Mouse (Mus musculus) layer of hippocampus, adult 6 months (tissue): ENCODE data around the gene Gal3st2c. TPM values are rescaled to one million over a fixed set of nuclear protein-coding genes. Genes with fewer than 3 reads are reported as not detected.

Experiments used
- long read RNA-seq, 2 experiments: library from polyadenylated mRNA; unstranded; transcript quantifications; one replicate each; pipeline ENCODE4 v2.0.0; 2019 to 2020
- polyA plus RNA-seq: library from polyadenylated mRNA; unstranded; fragments of <200 nt; fragmentation: Nextera tagmentation; gene quantifications from 2 replicates; pipeline ENCODE4 v1.2.3, GENCODE M21; 2021

Gal3st2c gene
- polyA plus RNA-seq, result not detected in 2 replicates
- long read RNA-seq, experiment 1, result 0 reads
- long read RNA-seq, experiment 2, result 0 reads

GRCm38 (mm10) chr1:93990209-93990608 is at the start of gene Gal3st2c:
Gene Gal3st2c, plus strand, starts transcription at chr1:93990509.

GRCm38 (mm10) chr1:94020151-94020550 is 29.8 kb downstream of the Gal3st2c start, which contains the start of gene Neu4:
Gene Neu4, plus strand, starts transcription at chr1:94020451.

GRCm38 (mm10) chr1:94052373-94052772 is 62.1 kb downstream of the Gal3st2c start, which contains the start of gene Pdcd1:
Gene Pdcd1, minus strand, starts transcription at chr1:94052553.

Other genes starting within 250 kb of the Gal3st2c start
- gene Atg4b, start 239.0 kb upstream of the Gal3st2c start, polyA plus RNA-seq, result 33.9 and 38.5 TPM in 2 replicates
- gene Thap4, start 235.6 kb upstream of the Gal3st2c start, polyA plus RNA-seq, result 13.1 and 14.7 TPM in 2 replicates
- 71.1 and 72.6 TPM in 2 replicates for gene Dtymk, start 188.6 kb upstream of the Gal3st2c start, polyA plus RNA-seq
- gene Ing5, start 186.5 kb upstream of the Gal3st2c start, polyA plus RNA-seq, result 5.9 and 7.3 TPM in 2 replicates
- 8.4 and 8.5 TPM in 2 replicates for gene D2hgdh, start 165.6 kb upstream of the Gal3st2c start, polyA plus RNA-seq
- gene Gal3st2, start 129.2 kb upstream of the Gal3st2c start, polyA plus RNA-seq, result 0.09 TPM in 1 of 2 replicates, not detected in the other
- 0.08 TPM in 1 of 2 replicates, not detected in the other for gene Gal3st2b, start 72.2 kb upstream of the Gal3st2c start, polyA plus RNA-seq
- 5.2 and 5.6 TPM in 2 replicates for gene Neu4, start 29.9 kb downstream of the Gal3st2c start, polyA plus RNA-seq
- gene Pdcd1, start 62.0 kb downstream of the Gal3st2c start, polyA plus RNA-seq, result 0.11 and 0.14 TPM in 2 replicates